8 mouse cellular contexts compared by ENCODE assay signal in the genomic region with DNA sequence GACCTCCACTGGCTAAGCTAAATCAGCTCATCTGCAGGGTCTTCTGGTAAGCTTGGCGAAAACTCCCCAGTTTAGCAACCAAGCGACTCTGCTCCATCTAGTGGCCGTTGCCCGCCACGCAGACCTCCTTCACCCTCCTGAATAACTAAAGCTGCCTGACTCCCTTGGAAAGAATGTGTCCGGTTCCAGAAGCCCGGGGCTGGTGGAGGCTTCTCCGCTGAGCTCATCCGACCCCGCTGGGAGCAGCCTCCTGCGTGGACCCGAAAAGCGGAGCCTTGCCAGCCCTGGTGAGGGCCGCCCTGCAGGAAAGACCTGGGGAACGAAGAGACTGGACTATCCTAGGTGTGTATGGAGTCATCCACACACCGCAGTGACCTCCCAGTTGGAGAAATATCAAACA.
DNase-seq lines count a peak whose midpoint lies in the region; ATAC-seq and TF ChIP-seq lines count a peak whose summit lies in the region.

No protein-coding gene starts in this region.

- DNase-seq in G1E (ENCODE audit: low spot score), result peak; percentile 13
- DNase-seq in cerebellum, adult 11-12 months, result peak; percentile 52
- peak; percentile 85 for DNase-seq in heart, postnatal 4 days
- DNase-seq in layer of hippocampus, adult 9-10 months (ENCODE audit: low spot score), result peak; percentile 27
- DNase-seq in ovary, postnatal 14 days (ENCODE audit: low spot score), result peak; percentile 36
- DNase-seq in thymus, postnatal 10 days (ENCODE audit: low spot score in 2 of 2), result peak; percentile 46 to 71

- no peak overlapping the region for H3K4me3 ChIP-seq in G1E (ENCODE audit: low read depth, low read length)
- H3K4me3 ChIP-seq in forebrain, embryonic 15.5 days, result peak overlapping the region; percentile 26
- H3K4me3 ChIP-seq in lung, embryonic 16.5 days (ENCODE audit: low read length), result peak overlapping the region; percentile 38

- H3K27me3 ChIP-seq in G1E (ENCODE audit: insufficient read depth, low read length), result peaks cover 38% of the 10 kb centered on the region
- no peaks in the 10 kb centered on the region for H3K27me3 ChIP-seq in forebrain, embryonic 15.5 days
- no peaks in the 10 kb centered on the region for H3K27me3 ChIP-seq in lung, embryonic 16.5 days (ENCODE audit: control insufficient read depth, insufficient read depth, low read depth, low read length)

- H3K4me2 ChIP-seq in forebrain, embryonic 15.5 days (replicated peaks), result peak overlapping the region; percentile 57
- H3K4me2 ChIP-seq in lung, embryonic 16.5 days (ENCODE audit: low read depth, low read length), result peak overlapping the region; percentile 64

- no peaks in the 10 kb centered on the region for H3K36me3 ChIP-seq in G1E (replicated peaks)
- no peaks in the 10 kb centered on the region for H3K36me3 ChIP-seq in forebrain, embryonic 15.5 days
- H3K36me3 ChIP-seq in lung, embryonic 16.5 days (ENCODE audit: control insufficient read depth, insufficient read depth, low read length), result no peaks in the 10 kb centered on the region

- no peaks in the 10 kb centered on the region for H3K9me3 ChIP-seq in G1E (replicated peaks)
- H3K9me3 ChIP-seq in forebrain, embryonic 15.5 days, result no peaks in the 10 kb centered on the region
- H3K9me3 ChIP-seq in lung, embryonic 16.5 days (ENCODE audit: control insufficient read depth, low read length), result no peaks in the 10 kb centered on the region

- ATAC-seq in G1E (ENCODE audit: extremely low read depth, insufficient number of reproducible peaks, low FRiP score, poor library complexity, severe bottlenecking), result no peak
- peak; percentile 84 for ATAC-seq in forebrain, embryonic 15.5 days (replicated peaks)
- ATAC-seq in lung, embryonic 16.5 days (ENCODE audit: low read depth), result peak; percentile 89

- peak overlapping the region; percentile 44; the same call in 1 of the 2 replicates for H3K9ac ChIP-seq in forebrain, embryonic 15.5 days (replicated peaks)
- H3K9ac ChIP-seq in lung, embryonic 16.5 days (ENCODE audit: low read length), result peak overlapping the region; percentile 49

- 3% methylated on average over 16 of the region's 16 CpGs for whole genome bisulfite sequencing in forebrain, embryonic 15.5 days
- WGBS in lung, embryonic 16.5 days, result 2% methylated on average over 16 of the region's 16 CpGs

- no peaks in the 10 kb centered on the region for H3K4me1 ChIP-seq in G1E (ENCODE audit: insufficient read depth, low read depth, low read length)
- H3K4me1 ChIP-seq in forebrain, embryonic 15.5 days, result peaks cover 13% of the 10 kb centered on the region
- peaks cover 4% of the 10 kb centered on the region for H3K4me1 ChIP-seq in lung, embryonic 16.5 days (replicated peaks; ENCODE audit: control insufficient read depth, insufficient read depth, low read length)

- no peak for TF ChIP-seq CTCF in G1E (IDR thresholded peaks at IDR 0.05; ENCODE audit: low read depth, low read length)

- H3K27ac ChIP-seq in forebrain, embryonic 15.5 days (replicated peaks), result no peak overlapping the region
- no peak overlapping the region for H3K27ac ChIP-seq in lung, embryonic 16.5 days (ENCODE audit: low read length)

Comparison
In these comparisons a context has a peak if more than half of its experiments do, and no peak if none do; other contexts are left out.
1. DNase-seq: peak in every context shown above with its lines; median percentile 85 in heart, postnatal 4 days; 58 in thymus, postnatal 10 days; 52 in cerebellum, adult 11-12 months; 36 in ovary, postnatal 14 days; 27 in layer of hippocampus, adult 9-10 months; 13 in G1E.